Mouse (Mus musculus): ENCODE data around the gene Epb41l2. TPM values are rescaled to one million over a fixed set of nuclear protein-coding genes. Genes with fewer than 3 reads are reported as not detected.

The Epb41l2 gene
- polyA plus RNA-seq, 1 experiment from 2014 or later: 86.7 TPM

- ATAC-seq (ENCODE audit: low read depth) (no peak), DNase-seq (ENCODE audit: low spot score) (no peak)
- Histone ChIP-seq H3K27me3 (replicated peaks; ENCODE audit: control insufficient read depth, insufficient read depth, low read length) (no peaks in the 10 kb centered on the region), H3K9me3 (ENCODE audit: control insufficient read depth, low read length) (no peaks in the 10 kb centered on the region), H3K36me3 (ENCODE audit: control insufficient read depth, insufficient read depth, low read length) (peaks cover 7% of the 10 kb centered on the region), H3K4me2 (ENCODE audit: low read depth, low read length) (no peak overlapping the region), H3K9ac (ENCODE audit: low read depth, low read length) (no peak overlapping the region), H3K4me1 (ENCODE audit: control insufficient read depth, insufficient read depth, low read length) (peaks cover 47% of the 10 kb centered on the region), H3K4me3 (ENCODE audit: low read depth, low read length) (no peak overlapping the region), H3K27ac (replicated peaks; ENCODE audit: low read depth, low read length) (peak overlapping the region; percentile 22; the same call in 1 of the 2 replicates)
- WGBS: 81% methylated on average over 6 of the region's 6 CpGs
These were observed 78.1 kb downstream of the Epb41l2 start for GRCm38 (mm10) chr10:25437586-25438298.

- Histone ChIP-seq H3K4me3 (ENCODE audit: low read depth, low read length) (no peak overlapping the region), H3K4me1 (ENCODE audit: control insufficient read depth, insufficient read depth, low read length) (peaks cover 41% of the 10 kb centered on the region)
- 86% methylated on average over 8 of the region's 8 CpGs for WGBS
These were observed 78.7 kb downstream of the Epb41l2 start for GRCm38 (mm10) chr10:25438299-25438680.

GRCm38 (mm10) chr10:25439163-25439562 is 79.6 kb downstream of the Epb41l2 start:
- Histone ChIP-seq H3K9me3 (ENCODE audit: control insufficient read depth, low read length) (no peaks in the 10 kb centered on the region), H3K4me2 (ENCODE audit: low read depth, low read length) (no peak overlapping the region), H3K27me3 (replicated peaks; ENCODE audit: control insufficient read depth, insufficient read depth, low read length) (no peaks in the 10 kb centered on the region), H3K9ac (ENCODE audit: low read depth, low read length) (no peak overlapping the region), H3K27ac (replicated peaks; ENCODE audit: low read depth, low read length) (no peak overlapping the region), H3K4me3 (ENCODE audit: low read depth, low read length) (no peak overlapping the region), H3K36me3 (ENCODE audit: control insufficient read depth, insufficient read depth, low read length) (peaks cover 15% of the 10 kb centered on the region), H3K4me1 (ENCODE audit: control insufficient read depth, insufficient read depth, low read length) (peaks cover 35% of the 10 kb centered on the region)
- no peak for DNase-seq (ENCODE audit: low spot score)
- 71% methylated on average over 4 of the region's 4 CpGs for WGBS
- ATAC-seq (ENCODE audit: low read depth): no peak

More at GRCm38 (mm10) chr10:25438299-25438680, 78.7 kb downstream of the Epb41l2 start:
- Histone ChIP-seq H3K27me3 (replicated peaks; ENCODE audit: control insufficient read depth, insufficient read depth, low read length) (no peaks in the 10 kb centered on the region), H3K9ac (ENCODE audit: low read depth, low read length) (no peak overlapping the region), H3K4me2 (ENCODE audit: low read depth, low read length) (no peak overlapping the region), H3K9me3 (ENCODE audit: control insufficient read depth, low read length) (no peaks in the 10 kb centered on the region), H3K36me3 (ENCODE audit: control insufficient read depth, insufficient read depth, low read length) (peaks cover 7% of the 10 kb centered on the region), H3K27ac (replicated peaks; ENCODE audit: low read depth, low read length) (no peak overlapping the region)
- DNase-seq (ENCODE audit: low spot score) (no peak), ATAC-seq (ENCODE audit: low read depth) (no peak)

- no peak for DNase-seq (ENCODE audit: low spot score)
- Histone ChIP-seq H3K4me3 (ENCODE audit: low read depth, low read length) (no peak overlapping the region), H3K36me3 (ENCODE audit: control insufficient read depth, insufficient read depth, low read length) (peaks cover 20% of the 10 kb centered on the region), H3K4me2 (ENCODE audit: low read depth, low read length) (no peak overlapping the region), H3K27ac (replicated peaks; ENCODE audit: low read depth, low read length) (no peak overlapping the region), H3K9ac (ENCODE audit: low read depth, low read length) (no peak overlapping the region), H3K27me3 (replicated peaks; ENCODE audit: control insufficient read depth, insufficient read depth, low read length) (no peaks in the 10 kb centered on the region), H3K4me1 (ENCODE audit: control insufficient read depth, insufficient read depth, low read length) (peaks cover 30% of the 10 kb centered on the region), H3K9me3 (ENCODE audit: control insufficient read depth, low read length) (no peaks in the 10 kb centered on the region)
- ATAC-seq (ENCODE audit: low read depth): no peak
- WGBS: 85% methylated on average over 3 of the region's 3 CpGs
These were observed 80.3 kb downstream of the Epb41l2 start for GRCm38 (mm10) chr10:25439856-25440255.

DNA sequence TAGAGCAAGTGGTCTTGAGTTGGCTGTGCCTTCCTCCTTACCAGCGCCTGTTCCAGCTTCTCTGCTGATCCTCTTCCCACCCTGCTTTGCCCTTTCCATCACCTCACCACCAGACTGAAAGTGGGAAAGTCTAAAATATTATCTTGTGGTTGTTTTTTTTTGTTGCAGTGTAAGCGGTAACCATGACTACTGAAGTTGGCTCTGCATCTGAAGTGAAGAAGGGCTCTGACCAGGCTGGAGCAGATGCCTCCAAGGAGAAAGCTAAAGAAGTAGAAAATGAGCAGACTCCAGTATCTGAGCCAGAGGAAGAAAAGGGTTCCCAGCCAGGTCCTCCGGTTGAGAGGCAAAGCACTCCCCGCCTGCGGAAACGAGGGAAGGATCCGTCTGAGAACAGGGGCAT is 81.8 kb downstream of the Epb41l2 start:
- Histone ChIP-seq H3K4me3 (ENCODE audit: low read depth, low read length) (no peak overlapping the region), H3K4me2 (ENCODE audit: low read depth, low read length) (no peak overlapping the region), H3K9ac (ENCODE audit: low read depth, low read length) (no peak overlapping the region), H3K4me1 (ENCODE audit: control insufficient read depth, insufficient read depth, low read length) (peaks cover 30% of the 10 kb centered on the region), H3K27me3 (replicated peaks; ENCODE audit: control insufficient read depth, insufficient read depth, low read length) (no peaks in the 10 kb centered on the region), H3K27ac (replicated peaks; ENCODE audit: low read depth, low read length) (no peak overlapping the region), H3K9me3 (ENCODE audit: control insufficient read depth, low read length) (no peaks in the 10 kb centered on the region), H3K36me3 (ENCODE audit: control insufficient read depth, insufficient read depth, low read length) (peaks cover 26% of the 10 kb centered on the region)
- DNase-seq (ENCODE audit: low spot score) (peak; percentile 41), ATAC-seq (ENCODE audit: low read depth) (no peak)
- 77% methylated on average over 7 of the region's 7 CpGs for WGBS

DNA sequence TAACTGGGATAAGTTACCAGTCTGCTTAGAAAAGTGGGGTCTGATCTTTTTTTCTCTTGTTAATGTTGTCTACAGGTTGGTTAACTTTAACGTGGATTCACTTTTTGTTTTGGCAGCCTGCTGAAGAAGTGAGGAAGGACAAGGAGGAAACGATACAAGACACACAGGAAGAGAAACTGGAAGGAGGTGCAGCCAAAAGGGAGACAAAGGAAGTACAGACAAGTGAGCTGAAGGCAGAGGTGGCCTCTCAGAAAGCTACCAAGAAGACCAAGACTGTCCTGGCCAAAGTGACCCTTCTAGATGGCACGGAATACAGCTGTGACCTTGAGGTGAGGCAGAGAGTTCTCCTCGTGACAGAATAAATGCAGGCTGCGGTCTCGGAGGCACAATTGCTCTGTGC is 84.0 kb downstream of the Epb41l2 start:
- Histone ChIP-seq H3K9me3 (ENCODE audit: control insufficient read depth, low read length) (no peaks in the 10 kb centered on the region), H3K4me1 (ENCODE audit: control insufficient read depth, insufficient read depth, low read length) (peaks cover 15% of the 10 kb centered on the region), H3K27ac (replicated peaks; ENCODE audit: low read depth, low read length) (no peak overlapping the region), H3K36me3 (ENCODE audit: control insufficient read depth, insufficient read depth, low read length) (peaks cover 26% of the 10 kb centered on the region), H3K4me3 (ENCODE audit: low read depth, low read length) (no peak overlapping the region), H3K27me3 (replicated peaks; ENCODE audit: control insufficient read depth, insufficient read depth, low read length) (no peaks in the 10 kb centered on the region), H3K9ac (ENCODE audit: low read depth, low read length) (no peak overlapping the region), H3K4me2 (ENCODE audit: low read depth, low read length) (no peak overlapping the region)
- ATAC-seq (ENCODE audit: low read depth) (no peak), DNase-seq (ENCODE audit: low spot score) (no peak)
- 79% methylated on average over 6 of the region's 6 CpGs for WGBS

- peak; percentile 56 for DNase-seq (ENCODE audit: low spot score)
- H3K36me3 ChIP-seq (ENCODE audit: control insufficient read depth, insufficient read depth, low read length): peaks cover 26% of the 10 kb centered on the region
- H3K27me3 ChIP-seq (replicated peaks; ENCODE audit: control insufficient read depth, insufficient read depth, low read length): no peaks in the 10 kb centered on the region
- 81% methylated on average over 5 of the region's 5 CpGs for WGBS
- no peak overlapping the region for H3K27ac ChIP-seq (replicated peaks; ENCODE audit: low read depth, low read length)
- H3K9me3 ChIP-seq (ENCODE audit: control insufficient read depth, low read length): no peaks in the 10 kb centered on the region
- H3K4me3 ChIP-seq (ENCODE audit: low read depth, low read length): no peak overlapping the region
- H3K4me2 ChIP-seq (ENCODE audit: low read depth, low read length): no peak overlapping the region
- no peak overlapping the region for H3K9ac ChIP-seq (ENCODE audit: low read depth, low read length)
- H3K4me1 ChIP-seq (ENCODE audit: control insufficient read depth, insufficient read depth, low read length): peaks cover 14% of the 10 kb centered on the region
- ATAC-seq (ENCODE audit: low read depth): peak; percentile 79
These were observed 84.7 kb downstream of the Epb41l2 start for GRCm38 (mm10) chr10:25444198-25444783.

DNA sequence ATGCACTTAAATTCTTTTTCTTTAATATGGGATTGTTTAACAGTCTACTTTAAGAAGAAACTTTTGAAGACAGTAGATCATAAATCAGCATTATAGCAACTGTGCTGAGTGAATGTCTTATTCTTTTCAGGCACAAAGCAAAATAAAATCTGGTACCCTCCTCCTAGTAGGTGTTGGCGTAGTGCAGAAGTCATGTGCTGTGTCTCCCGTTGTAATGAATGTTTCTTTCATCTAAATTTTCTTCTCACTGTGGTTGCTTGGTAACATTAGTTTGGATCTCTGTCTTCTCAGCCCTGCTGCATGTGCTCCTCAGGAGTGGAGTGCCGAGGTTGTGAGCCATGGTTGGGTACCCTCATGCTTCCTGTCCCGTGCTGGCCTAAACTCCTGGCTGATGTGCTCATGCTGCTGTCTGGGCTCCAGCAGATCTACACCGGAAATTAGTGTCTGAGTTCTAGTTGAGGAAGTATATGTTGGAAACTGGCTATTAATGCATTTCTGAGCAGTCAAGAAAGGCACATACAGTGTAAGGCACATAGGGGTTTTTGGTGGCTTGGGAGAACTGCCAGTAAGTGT is 87.4 kb downstream of the Epb41l2 start:
- DNase-seq (ENCODE audit: low spot score) (no peak), ATAC-seq (ENCODE audit: low read depth) (no peak)
- 61% methylated on average over 5 of the region's 5 CpGs for WGBS
- 0 out of 2 replicates have a peak, but pooled peaks cover 3% of the 10 kb centered on the region for H3K4me1 ChIP-seq (ENCODE audit: control insufficient read depth, insufficient read depth, low read length)
- H3K4me3 ChIP-seq (ENCODE audit: low read depth, low read length): no peak overlapping the region
- H3K4me2 ChIP-seq (ENCODE audit: low read depth, low read length): no peak overlapping the region
- no peaks in the 10 kb centered on the region for H3K27me3 ChIP-seq (replicated peaks; ENCODE audit: control insufficient read depth, insufficient read depth, low read length)
- H3K9me3 ChIP-seq (ENCODE audit: control insufficient read depth, low read length): no peaks in the 10 kb centered on the region
- no peak overlapping the region for H3K9ac ChIP-seq (ENCODE audit: low read depth, low read length)
- H3K27ac ChIP-seq (replicated peaks; ENCODE audit: low read depth, low read length): peak overlapping the region; percentile 16; the same call in 1 of the 2 replicates
- peaks cover 20% of the 10 kb centered on the region for H3K36me3 ChIP-seq (ENCODE audit: control insufficient read depth, insufficient read depth, low read length)
